Mouse (Mus musculus) hindbrain, embryonic 12.5 days (tissue): ENCODE results near the gene Parvb. TPM values are rescaled to one million over a fixed set of nuclear protein-coding genes. Genes with fewer than 3 reads are reported as not detected.

ENCODE experiments used
- ATAC-seq: fragments of 200-750 bp; cut with Nextera tagmentation; 2 replicates; pipeline ENCODE4 v1.8.0; 2017; ENCODE audit warnings: moderate TSS enrichment; ENCODE audit not compliant: low FRiP score
- H3K27ac ChIP-seq: fragments of 300-500 bp; sonication (generic); 2 replicates; pipeline ENCODE4 v1.5.1; 2016; ENCODE audit warnings: mild to moderate bottlenecking
- H3K27me3 ChIP-seq: fragments of 300-500 bp; sonication (generic); 2 replicates; pipeline ENCODE4 v1.6.1; 2016; ENCODE audit warnings: mild to moderate bottlenecking
- H3K36me3 ChIP-seq: fragments of 300-500 bp; sonication (generic); 2 replicates; pipeline ENCODE4 v1.6.1; 2016; ENCODE audit warnings: mild to moderate bottlenecking
- H3K4me1 ChIP-seq: fragments of 300-500 bp; sonication (generic); 2 replicates; pipeline ENCODE4 v1.6.1; 2016
- H3K4me2 ChIP-seq: fragments of 300-500 bp; sonication (generic); replicated peaks from 2 replicates; pipeline ENCODE4 v1.6.1; 2016; ENCODE audit warnings: mild to moderate bottlenecking
- H3K4me3 ChIP-seq: fragments of 300-500 bp; sonication (generic); 2 replicates; pipeline ENCODE4 v1.5.1; 2016; ENCODE audit warnings: mild to moderate bottlenecking
- H3K9ac ChIP-seq: fragments of 300-500 bp; sonication (generic); 2 replicates; pipeline ENCODE4 v1.6.1; 2016; ENCODE audit warnings: mild to moderate bottlenecking, moderate library complexity
- H3K9me3 ChIP-seq: fragments of 300-500 bp; sonication (generic); replicated peaks from 2 replicates; pipeline ENCODE4 v1.6.1; 2016; ENCODE audit warnings: mild to moderate bottlenecking
- WGBS: fragments of 180-500 bp; shearing (Covaris S2); methylation state at CpG from one replicate; pipeline ENCODE4 v1.1.7; 2016; 5-methylcytosine and 5-hydroxymethylcytosine counted together
- polyA plus RNA-seq: library from polyadenylated mRNA; unstranded; fragments of >200 nt; fragmentation: Nextera tagmentation; extraction: Ambion mirVana; gene quantifications from 2 replicates; pipeline ENCODE4 v1.2.1, GENCODE M21; 2016

The Parvb gene
- polyA plus RNA-seq, 1 experiment from 2014 or later, result 6.5 TPM

GRCm38 (mm10) chr15:84323966-84324869, 92.4 kb downstream of the Parvb start, which contains the start of gene Parvg:
Gene Parvg, plus strand, starts transcription at chr15:84324026.
- Histone ChIP-seq H3K27ac (no peak within 1 kb of the TSS), H3K4me3 (no peak within 1 kb of the TSS), H3K4me2 (no peak within 1 kb of the TSS), H3K4me1 (peaks cover 13% of the 10 kb centered on the region), H3K9me3 (no peaks in the 10 kb centered on the region), H3K9ac (no peak within 1 kb of the TSS), H3K27me3 (no peaks in the 10 kb centered on the region), H3K36me3 (no peaks in the 10 kb centered on the region)
- WGBS, result 82% methylated on average over 10 of the region's 10 CpGs
- no peak for ATAC-seq

GRCm38 (mm10) chr15:84324870-84325553, 93.2 kb downstream of the Parvb start:
- Histone ChIP-seq H3K4me1 (peaks cover 13% of the 10 kb centered on the region), H3K4me2 (no peak overlapping the region), H3K9ac (no peak overlapping the region), H3K27me3 (no peaks in the 10 kb centered on the region), H3K4me3 (no peak overlapping the region), H3K9me3 (no peaks in the 10 kb centered on the region), H3K36me3 (no peaks in the 10 kb centered on the region), H3K27ac (no peak overlapping the region)
- ATAC-seq, result no peak
- 73% methylated on average over 7 of the region's 8 CpGs for WGBS

GRCm38 (mm10) chr15:84325736-84326135, 93.9 kb downstream of the Parvb start:
- peak; percentile 52; the same call in 1 of the 2 replicates for ATAC-seq
- Histone ChIP-seq H3K27me3 (no peaks in the 10 kb centered on the region), H3K4me1 (peaks cover 13% of the 10 kb centered on the region), H3K9me3 (no peaks in the 10 kb centered on the region), H3K27ac (no peak overlapping the region), H3K4me2 (no peak overlapping the region), H3K9ac (no peak overlapping the region), H3K36me3 (no peaks in the 10 kb centered on the region), H3K4me3 (no peak overlapping the region)
- 42% methylated on average over 12 of the region's 12 CpGs for WGBS

- no peak overlapping the region for H3K4me2 ChIP-seq
- no peak overlapping the region for H3K9ac ChIP-seq
- H3K4me3 ChIP-seq, result no peak overlapping the region
- H3K4me1 ChIP-seq, result peaks cover 10% of the 10 kb centered on the region
- no peak for ATAC-seq
- H3K9me3 ChIP-seq, result no peaks in the 10 kb centered on the region
- 85% methylated on average over 10 of the region's 10 CpGs for WGBS
- H3K27ac ChIP-seq, result no peak overlapping the region
- H3K36me3 ChIP-seq, result no peaks in the 10 kb centered on the region
- peaks cover 4% of the 10 kb centered on the region; the same call in 1 of the 2 replicates for H3K27me3 ChIP-seq
Observed at GRCm38 (mm10) chr15:84328870-84329269, 97.0 kb downstream of the Parvb start.

GRCm38 (mm10) chr15:84329940-84330339, 98.1 kb downstream of the Parvb start:
- WGBS, result 79% methylated on average over 7 of the region's 8 CpGs
- Histone ChIP-seq H3K9ac (no peak overlapping the region), H3K4me1 (peaks cover 10% of the 10 kb centered on the region), H3K27ac (no peak overlapping the region), H3K4me2 (no peak overlapping the region), H3K4me3 (no peak overlapping the region), H3K27me3 (peaks cover 4% of the 10 kb centered on the region; the same call in 1 of the 2 replicates), H3K9me3 (no peaks in the 10 kb centered on the region), H3K36me3 (no peaks in the 10 kb centered on the region)
- ATAC-seq, result no peak

- H3K4me2 ChIP-seq, result no peak overlapping the region
- H3K27ac ChIP-seq, result no peak overlapping the region
- WGBS, result 86% methylated on average over 4 of the region's 4 CpGs
- no peaks in the 10 kb centered on the region for H3K36me3 ChIP-seq
- H3K27me3 ChIP-seq, result peaks cover 4% of the 10 kb centered on the region; the same call in 1 of the 2 replicates
- H3K9me3 ChIP-seq, result no peaks in the 10 kb centered on the region
- ATAC-seq, result no peak
- H3K9ac ChIP-seq, result no peak overlapping the region
- H3K4me1 ChIP-seq, result no peaks in the 10 kb centered on the region
- H3K4me3 ChIP-seq, result no peak overlapping the region
Observed at GRCm38 (mm10) chr15:84331066-84331612, 99.3 kb downstream of the Parvb start.

GRCm38 (mm10) chr15:84336281-84336817, 104.5 kb downstream of the Parvb start:
- H3K4me3 ChIP-seq, result no peak overlapping the region
- peak overlapping the region; percentile 2; the same call in 1 of the 2 replicates for H3K27ac ChIP-seq
- H3K27me3 ChIP-seq, result peaks cover 4% of the 10 kb centered on the region; the same call in 1 of the 2 replicates
- H3K9ac ChIP-seq, result no peak overlapping the region
- no peak overlapping the region for H3K4me2 ChIP-seq
- H3K4me1 ChIP-seq, result no peaks in the 10 kb centered on the region
- 74% methylated on average over 12 of the region's 12 CpGs for WGBS
- no peaks in the 10 kb centered on the region for H3K9me3 ChIP-seq
- no peak for ATAC-seq
- H3K36me3 ChIP-seq, result no peaks in the 10 kb centered on the region

GRCm38 (mm10) chr15:84337599-84337998, 105.8 kb downstream of the Parvb start:
- H3K4me3 ChIP-seq, result no peak overlapping the region
- no peak for ATAC-seq
- no peak overlapping the region for H3K4me2 ChIP-seq
- WGBS, result 74% methylated on average over 5 of the region's 5 CpGs
- H3K36me3 ChIP-seq, result no peaks in the 10 kb centered on the region
- H3K9me3 ChIP-seq, result no peaks in the 10 kb centered on the region
- no peaks in the 10 kb centered on the region for H3K4me1 ChIP-seq
- H3K9ac ChIP-seq, result no peak overlapping the region
- no peaks in the 10 kb centered on the region; the same call in 1 of the 2 replicates for H3K27me3 ChIP-seq
- H3K27ac ChIP-seq, result no peak overlapping the region

GRCm38 (mm10) chr15:84340926-84341325, 109.1 kb downstream of the Parvb start:
- 66% methylated on average over 2 of the region's 2 CpGs for WGBS
- ATAC-seq, result no peak
- Histone ChIP-seq H3K9me3 (no peaks in the 10 kb centered on the region), H3K9ac (no peak overlapping the region), H3K4me3 (no peak overlapping the region), H3K4me1 (peaks cover 13% of the 10 kb centered on the region), H3K27me3 (no peaks in the 10 kb centered on the region; the same call in 1 of the 2 replicates), H3K27ac (no peak overlapping the region), H3K4me2 (no peak overlapping the region), H3K36me3 (no peaks in the 10 kb centered on the region)

- H3K4me2 ChIP-seq, result no peak overlapping the region
- H3K9ac ChIP-seq, result no peak overlapping the region
- ATAC-seq, result no peak
- no peak overlapping the region for H3K4me3 ChIP-seq
- H3K9me3 ChIP-seq, result no peaks in the 10 kb centered on the region
- WGBS, result 94% methylated on average over 4 of the region's 4 CpGs
- peaks cover 35% of the 10 kb centered on the region for H3K4me1 ChIP-seq
- no peaks in the 10 kb centered on the region for H3K36me3 ChIP-seq
- no peaks in the 10 kb centered on the region for H3K27me3 ChIP-seq
- H3K27ac ChIP-seq, result 0 out of 2 replicates have a peak overlapping the region, but pooled peaks have one; percentile 71
Observed at GRCm38 (mm10) chr15:84348769-84349168, 116.9 kb downstream of the Parvb start.

- H3K27ac ChIP-seq, result peak overlapping the region; percentile 71
- ATAC-seq, result peak; percentile 40; the same call in 1 of the 2 replicates
- H3K36me3 ChIP-seq, result no peaks in the 10 kb centered on the region
- H3K4me3 ChIP-seq, result no peak overlapping the region
- no peaks in the 10 kb centered on the region for H3K27me3 ChIP-seq
- H3K9ac ChIP-seq, result no peak overlapping the region
- WGBS, result 42% methylated on average over 14 of the region's 14 CpGs
- no peak overlapping the region for H3K4me2 ChIP-seq
- H3K4me1 ChIP-seq, result peaks cover 26% of the 10 kb centered on the region
- no peaks in the 10 kb centered on the region for H3K9me3 ChIP-seq
Observed at GRCm38 (mm10) chr15:84349915-84350738, 118.3 kb downstream of the Parvb start.
